Mouse (Mus musculus) stomach, embryonic 16.5 days (tissue): Measurements from ENCODE around the gene Nudt14. TPM values are rescaled to one million over a fixed set of nuclear protein-coding genes. Genes with fewer than 3 reads are reported as not detected.

Source experiments
- ATAC-seq: fragments of 200-750 bp; cut with Nextera tagmentation; 2 replicates; pipeline ENCODE4 v1.8.0; 2017; ENCODE audit warnings: moderate number of reproducible peaks, moderate TSS enrichment; ENCODE audit not compliant: insufficient read depth, low FRiP score
- H3K27ac ChIP-seq: fragments of 300-500 bp; sonication (generic); 2 replicates; pipeline ENCODE4 v1.5.1; 2014; ENCODE audit warnings: low read length
- H3K27me3 ChIP-seq: fragments of 300-500 bp; sonication (generic); 2 replicates; pipeline ENCODE4 v1.6.1; 2014; ENCODE audit warnings: low read length, control low read depth, mixed read lengths; ENCODE audit not compliant: control insufficient read depth, insufficient read depth
- H3K36me3 ChIP-seq: fragments of 300-500 bp; sonication (generic); 2 replicates; pipeline ENCODE4 v1.6.1; 2014; ENCODE audit warnings: low read length; ENCODE audit not compliant: control insufficient read depth, insufficient read depth
- H3K4me1 ChIP-seq: fragments of 300-500 bp; sonication (generic); 2 replicates; pipeline ENCODE4 v1.6.1; 2014; ENCODE audit warnings: low read length, control low read depth, mixed read lengths; ENCODE audit not compliant: control insufficient read depth, insufficient read depth
- H3K4me2 ChIP-seq: fragments of 300-500 bp; sonication (generic); 2 replicates; pipeline ENCODE4 v1.6.1; 2014; ENCODE audit warnings: low read depth, low read length, mixed read lengths
- H3K4me3 ChIP-seq: fragments of 300-500 bp; sonication (generic); replicated peaks from 2 replicates; pipeline ENCODE4 v1.5.1; 2014; ENCODE audit warnings: mild to moderate bottlenecking, low read length
- H3K9ac ChIP-seq: fragments of 300-500 bp; sonication (generic); 2 replicates; pipeline ENCODE4 v1.6.1; 2014; ENCODE audit warnings: low read length
- H3K9me3 ChIP-seq: fragments of 300-500 bp; sonication (generic); replicated peaks from 2 replicates; pipeline ENCODE4 v1.6.1; 2016; ENCODE audit warnings: low read length, control low read depth; ENCODE audit not compliant: control insufficient read depth
- WGBS: fragments of 180-500 bp; shearing (Covaris S2); extraction: QIAGEN DNeasy Blood & Tissue Kit; methylation state at CpG from one replicate; pipeline ENCODE4 v1.1.7; 2014; 5-methylcytosine and 5-hydroxymethylcytosine counted together
- polyA plus RNA-seq: library from polyadenylated mRNA; unstranded; fragments of >200 nt; fragmentation: Nextera tagmentation; extraction: Ambion mirVana; gene quantifications from 2 replicates; pipeline ENCODE4 v1.2.1, GENCODE M21; 2015

The Nudt14 gene
- polyA plus RNA-seq, 1 experiment from 2014 or later = 80.2 TPM

- Histone ChIP-seq H3K4me1 (peaks cover 29% of the 10 kb centered on the region), H3K4me2 (peak overlapping the region; percentile 78), H3K9ac (peak overlapping the region; percentile 85; the same call in 1 of the 2 replicates), H3K9me3 (no peaks in the 10 kb centered on the region), H3K4me3 (peak overlapping the region; percentile 69; the same call in 1 of the 2 replicates), H3K27me3 (no peaks in the 10 kb centered on the region), H3K36me3 (no peaks in the 10 kb centered on the region), H3K27ac (peak overlapping the region; percentile 85; the same call in 1 of the 2 replicates)
- no peak for ATAC-seq
- 77% methylated on average over 9 of the region's 9 CpGs for WGBS
Observed at GRCm38 (mm10) chr12:112940710-112941109, 1.2 kb downstream of the Nudt14 start.

GRCm38 (mm10) chr12:112940238-112940637 lies 1.7 kb downstream of the Nudt14 start:
- Histone ChIP-seq H3K9me3 (no peaks in the 10 kb centered on the region), H3K4me2 (no peak overlapping the region), H3K4me1 (peaks cover 29% of the 10 kb centered on the region), H3K27me3 (no peaks in the 10 kb centered on the region), H3K36me3 (no peaks in the 10 kb centered on the region), H3K9ac (no peak overlapping the region), H3K4me3 (no peak overlapping the region), H3K27ac (no peak overlapping the region)
- ATAC-seq = no peak
- 91% methylated on average over 4 of the region's 4 CpGs for WGBS

GRCm38 (mm10) chr12:112938873-112939565 lies 2.9 kb downstream of the Nudt14 start:
- Histone ChIP-seq H3K4me1 (peaks cover 29% of the 10 kb centered on the region), H3K27me3 (no peaks in the 10 kb centered on the region), H3K36me3 (no peaks in the 10 kb centered on the region), H3K9me3 (no peaks in the 10 kb centered on the region), H3K27ac (no peak overlapping the region), H3K4me2 (no peak overlapping the region), H3K4me3 (no peak overlapping the region), H3K9ac (no peak overlapping the region)
- ATAC-seq = no peak
- 59% methylated on average over 10 of the region's 10 CpGs for WGBS

GRCm38 (mm10) chr12:112938366-112938765 lies 3.6 kb downstream of the Nudt14 start:
- Histone ChIP-seq H3K4me2 (no peak overlapping the region), H3K4me1 (peaks cover 29% of the 10 kb centered on the region), H3K9me3 (no peaks in the 10 kb centered on the region), H3K9ac (peak overlapping the region; percentile 46; the same call in 1 of the 2 replicates), H3K27ac (no peak overlapping the region), H3K27me3 (no peaks in the 10 kb centered on the region), H3K4me3 (no peak overlapping the region), H3K36me3 (no peaks in the 10 kb centered on the region)
- WGBS = 74% methylated on average over 10 of the region's 10 CpGs
- ATAC-seq = no peak

- WGBS = 37% methylated on average over 9 of the region's 9 CpGs
- ATAC-seq = no peak
- peak overlapping the region; percentile 46; the same call in 1 of the 2 replicates for H3K9ac ChIP-seq
Observed at GRCm38 (mm10) chr12:112937906-112938305, 4.0 kb downstream of the Nudt14 start.

GRCm38 (mm10) chr12:112932647-112933046 lies 9.3 kb downstream of the Nudt14 start:
- H3K4me2 ChIP-seq = no peak overlapping the region
- WGBS = 36% methylated on average over 7 of the region's 7 CpGs
- H3K4me1 ChIP-seq = peaks cover 7% of the 10 kb centered on the region
- H3K27ac ChIP-seq = no peak overlapping the region
- no peaks in the 10 kb centered on the region for H3K36me3 ChIP-seq
- H3K4me3 ChIP-seq = no peak overlapping the region
- no peaks in the 10 kb centered on the region for H3K9me3 ChIP-seq
- peak overlapping the region; percentile 38; the same call in 1 of the 2 replicates for H3K9ac ChIP-seq
- no peak for ATAC-seq
- H3K27me3 ChIP-seq = peaks cover 36% of the 10 kb centered on the region

More at GRCm38 (mm10) chr12:112937906-112938305, 4.0 kb downstream of the Nudt14 start:
- Histone ChIP-seq H3K4me2 (no peak overlapping the region), H3K4me3 (no peak overlapping the region), H3K4me1 (peaks cover 29% of the 10 kb centered on the region), H3K27ac (no peak overlapping the region), H3K27me3 (no peaks in the 10 kb centered on the region), H3K9me3 (no peaks in the 10 kb centered on the region), H3K36me3 (no peaks in the 10 kb centered on the region)

GRCm38 (mm10) chr12:112929562-112930352 lies 12.2 kb downstream of the Nudt14 start, which contains the start of gene Jag2:
Jag2 (minus strand) TSS chr12:112929776.
- WGBS = 2% methylated on average over 50 of the region's 85 CpGs
- Histone ChIP-seq H3K4me2 (peak within 1 kb of the TSS; percentile 78), H3K4me3 (peak within 1 kb of the TSS; percentile 60), H3K4me1 (peaks cover 6% of the 10 kb centered on the region), H3K27me3 (peaks cover 40% of the 10 kb centered on the region), H3K9me3 (no peaks in the 10 kb centered on the region), H3K36me3 (no peaks in the 10 kb centered on the region), H3K9ac (peak within 1 kb of the TSS; percentile 73), H3K27ac (peak within 1 kb of the TSS; percentile 56)
- ATAC-seq = peak; percentile 38

- H3K4me3 ChIP-seq = peak overlapping the region; percentile 60
- H3K9me3 ChIP-seq = no peaks in the 10 kb centered on the region
- peak overlapping the region; percentile 73 for H3K9ac ChIP-seq
- peak overlapping the region; percentile 56 for H3K27ac ChIP-seq
- 1% methylated on average over 112 of the region's 124 CpGs for WGBS
- peak overlapping the region; percentile 78 for H3K4me2 ChIP-seq
- no peaks in the 10 kb centered on the region for H3K36me3 ChIP-seq
- ATAC-seq = peak; percentile 51
- peaks cover 6% of the 10 kb centered on the region for H3K4me1 ChIP-seq
- H3K27me3 ChIP-seq = peaks cover 40% of the 10 kb centered on the region
Observed at GRCm38 (mm10) chr12:112928401-112929241, 13.3 kb downstream of the Nudt14 start.
